Mouse (Mus musculus): ENCODE measurements around the gene Foxi2.

DNA sequence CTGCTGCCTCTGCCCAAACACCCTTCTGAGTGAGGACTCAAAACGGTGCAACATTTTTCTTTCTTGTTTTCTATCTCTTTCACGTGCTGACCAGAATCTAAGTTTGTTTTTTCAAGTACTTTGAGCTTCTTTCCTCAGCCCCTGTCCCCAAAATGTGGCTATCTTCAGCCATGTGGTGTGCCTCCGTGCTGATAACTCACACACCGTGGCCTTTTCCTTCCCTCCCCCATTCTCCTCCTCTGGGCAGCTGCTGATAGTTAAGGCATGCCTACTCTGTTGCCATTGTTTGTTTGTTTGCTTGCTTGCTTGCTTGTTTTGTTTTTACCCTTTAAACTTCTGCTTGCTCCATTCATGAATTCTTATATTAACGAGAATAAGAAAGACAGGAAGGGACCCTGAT lies 12.2 kb upstream of the Foxi2 start:
- TF ChIP-seq CTCF (IDR thresholded peaks at IDR 0.05; ENCODE audit: borderline replicate concordance, insufficient read depth, low read depth, low read length): no peak
- TF ChIP-seq POLR2A (IDR thresholded peaks at IDR 0.05; ENCODE audit: borderline replicate concordance, insufficient read depth, low read length): no peak
